Mouse (Mus musculus): ENCODE results near the gene Nadsyn1. TPM values are rescaled to one million over a fixed set of nuclear protein-coding genes. Genes with fewer than 3 reads are reported as not detected.

Nadsyn1 gene
- polyA plus RNA-seq (2012; ENCODE audit: insufficient read depth, low replicate concordance): 1.4 TPM in 1 of 2 replicates, not detected in the other

- Histone ChIP-seq H3K4me1 (peaks cover 44% of the 10 kb centered on the region), H3K9me3 (no peaks in the 10 kb centered on the region), H3K27me3 (replicated peaks) (no peaks in the 10 kb centered on the region), H3K36me3 (replicated peaks; ENCODE audit: low read length) (peaks cover 22% of the 10 kb centered on the region), H3K4me3 (replicated peaks) (peak within 1 kb of the TSS; percentile 97)
- no peak for TF ChIP-seq GATA1 (IDR thresholded peaks at IDR 0.05; ENCODE audit: borderline replicate concordance, low read length)
- no peak for TF ChIP-seq FLI1 (IDR thresholded peaks at IDR 0.05; ENCODE audit: low read length)
Measured at GRCm38 (mm10) chr7:143822375-143823265, at the start of gene Nadsyn1, which contains the start of gene Dhcr7. Nadsyn1 (minus strand) TSS chr7:143822849. Dhcr7 (plus strand) TSS chr7:143823145.

GRCm38 (mm10) chr7:143868874-143869273 lies 46.2 kb upstream of the Nadsyn1 start:
- peaks cover 45% of the 10 kb centered on the region for H3K27me3 ChIP-seq (replicated peaks)
- H3K4me1 ChIP-seq: peaks cover 9% of the 10 kb centered on the region
- H3K36me3 ChIP-seq (replicated peaks; ENCODE audit: low read length): no peaks in the 10 kb centered on the region
- H3K9me3 ChIP-seq: peaks cover 23% of the 10 kb centered on the region
- TF ChIP-seq GATA1 (IDR thresholded peaks at IDR 0.05; ENCODE audit: borderline replicate concordance, low read length) (no peak), FLI1 (IDR thresholded peaks at IDR 0.05; ENCODE audit: low read length) (no peak)
- no peak overlapping the region for H3K4me3 ChIP-seq (replicated peaks)

- Histone ChIP-seq H3K36me3 (replicated peaks; ENCODE audit: low read length) (no peaks in the 10 kb centered on the region), H3K4me1 (peaks cover 9% of the 10 kb centered on the region), H3K4me3 (replicated peaks) (no peak within 1 kb of the TSS), H3K27me3 (replicated peaks) (peaks cover 38% of the 10 kb centered on the region), H3K9me3 (peaks cover 9% of the 10 kb centered on the region)
- no peak for TF ChIP-seq FLI1 (IDR thresholded peaks at IDR 0.05; ENCODE audit: low read length)
- TF ChIP-seq GATA1 (IDR thresholded peaks at IDR 0.05; ENCODE audit: borderline replicate concordance, low read length): no peak
Measured at GRCm38 (mm10) chr7:143866538-143866937, 43.9 kb upstream of the Nadsyn1 start, which contains the start of gene Gm498. Gm498 (plus strand) TSS chr7:143866838.

DNA sequence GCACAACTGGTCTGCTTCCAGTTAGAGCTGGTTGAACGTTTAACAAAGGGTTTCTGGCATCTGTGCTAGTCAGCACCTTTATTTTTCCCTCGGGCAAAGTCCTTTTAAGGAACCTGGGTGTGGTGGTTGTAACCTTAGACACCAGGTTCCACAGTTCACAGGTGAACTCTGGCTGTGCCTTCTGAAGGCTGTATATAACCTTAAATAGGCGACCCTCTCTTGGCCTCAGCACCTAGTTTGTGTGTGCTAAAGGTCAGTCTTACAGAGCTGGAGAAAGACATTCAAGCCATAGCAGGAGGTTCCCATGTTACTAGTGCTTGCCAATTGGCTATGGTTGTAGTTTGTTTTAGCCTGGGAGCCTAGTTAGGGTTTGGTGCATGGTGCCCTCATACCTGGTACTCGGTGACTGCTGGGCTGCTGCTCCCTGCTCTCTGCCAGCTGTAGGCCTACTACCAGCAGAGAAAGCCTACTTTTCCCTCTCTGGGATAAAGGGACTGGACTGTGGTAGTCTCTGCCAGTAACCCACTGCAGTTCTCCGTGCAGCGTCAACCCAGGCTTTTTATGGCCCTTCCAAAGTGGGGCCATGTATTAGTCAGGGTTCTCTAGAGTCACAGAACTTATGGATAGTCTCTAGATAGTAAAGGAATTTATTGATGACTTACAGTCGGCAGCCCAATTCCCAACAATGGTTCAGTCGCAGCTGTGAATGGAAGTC lies 26.3 kb upstream of the Nadsyn1 start:
- H3K36me3 ChIP-seq (replicated peaks; ENCODE audit: low read length): peaks cover 53% of the 10 kb centered on the region
- no peak for TF ChIP-seq FLI1 (IDR thresholded peaks at IDR 0.05; ENCODE audit: low read length)
- no peak for TF ChIP-seq GATA1 (IDR thresholded peaks at IDR 0.05; ENCODE audit: borderline replicate concordance, low read length)
- H3K9me3 ChIP-seq: no peaks in the 10 kb centered on the region
- H3K4me3 ChIP-seq (replicated peaks): no peak overlapping the region
- peaks cover 16% of the 10 kb centered on the region for H3K4me1 ChIP-seq
- H3K27me3 ChIP-seq (replicated peaks): no peaks in the 10 kb centered on the region

DNA sequence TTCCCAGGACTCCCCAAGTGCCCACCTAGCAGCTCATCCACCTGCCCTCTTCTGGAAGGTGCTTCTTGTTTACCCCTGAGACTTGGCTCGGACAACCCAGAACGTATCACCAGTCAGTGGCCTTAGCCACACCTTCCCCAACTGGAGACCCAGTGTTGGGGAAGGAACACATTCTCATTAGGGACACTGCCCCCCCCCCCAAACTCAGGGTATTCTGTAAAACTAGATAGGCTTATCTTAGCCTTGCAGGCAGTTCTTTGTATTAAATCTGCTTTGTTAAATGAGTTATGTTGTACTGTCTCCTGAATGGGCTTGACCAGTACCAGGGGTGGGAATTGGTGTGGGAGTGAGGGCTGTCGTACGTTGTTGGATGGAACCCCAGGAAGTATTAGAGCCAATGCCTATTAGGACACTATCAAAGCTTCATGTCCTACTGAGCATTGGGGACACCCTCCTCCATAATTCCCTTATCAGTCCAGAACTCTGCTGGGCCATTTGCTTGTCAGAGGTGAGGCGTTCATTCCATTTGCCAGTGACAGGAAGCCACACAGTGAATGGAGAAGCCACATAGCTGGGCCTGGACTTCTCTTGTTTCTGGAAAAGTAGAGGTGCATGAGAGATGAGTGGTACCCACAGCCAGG lies 25.6 kb upstream of the Nadsyn1 start:
- H3K36me3 ChIP-seq (replicated peaks; ENCODE audit: low read length): peaks cover 59% of the 10 kb centered on the region
- H3K4me1 ChIP-seq: peaks cover 16% of the 10 kb centered on the region
- peaks cover 5% of the 10 kb centered on the region for H3K9me3 ChIP-seq
- no peak for TF ChIP-seq FLI1 (IDR thresholded peaks at IDR 0.05; ENCODE audit: low read length)
- TF ChIP-seq GATA1 (IDR thresholded peaks at IDR 0.05; ENCODE audit: borderline replicate concordance, low read length): no peak
- H3K4me3 ChIP-seq (replicated peaks): no peak overlapping the region
- no peaks in the 10 kb centered on the region for H3K27me3 ChIP-seq (replicated peaks)

DNA sequence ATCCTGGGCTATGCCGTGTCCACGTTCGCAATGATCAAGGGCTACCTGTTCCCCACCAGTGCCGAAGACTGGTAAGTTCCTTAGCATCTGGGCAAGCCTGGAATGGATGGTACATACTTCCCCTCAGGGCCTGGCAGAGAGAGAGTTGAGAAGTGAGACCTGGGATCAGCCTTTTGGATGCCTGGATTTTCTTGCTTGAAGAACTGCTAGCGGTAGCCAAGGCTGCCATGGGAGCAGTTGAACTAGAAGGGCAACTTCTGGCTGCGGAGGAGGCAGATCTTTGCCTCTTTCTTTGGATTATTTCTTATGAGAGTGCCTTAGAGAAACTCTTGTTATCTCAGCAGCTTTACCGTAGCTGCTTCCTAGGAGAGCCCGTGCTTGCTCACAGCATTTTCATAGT lies 18.7 kb upstream of the Nadsyn1 start:
- no peak for TF ChIP-seq FLI1 (IDR thresholded peaks at IDR 0.05; ENCODE audit: low read length)
- no peak for TF ChIP-seq GATA1 (IDR thresholded peaks at IDR 0.05; ENCODE audit: borderline replicate concordance, low read length)
- peaks cover 99% of the 10 kb centered on the region for H3K36me3 ChIP-seq (replicated peaks; ENCODE audit: low read length)

GRCm38 (mm10) chr7:143840121-143840520 lies 17.5 kb upstream of the Nadsyn1 start:
- H3K4me1 ChIP-seq: peaks cover 18% of the 10 kb centered on the region
- H3K36me3 ChIP-seq (replicated peaks; ENCODE audit: low read length): peaks cover 99% of the 10 kb centered on the region
- peaks cover 7% of the 10 kb centered on the region for H3K9me3 ChIP-seq
- H3K27me3 ChIP-seq (replicated peaks): no peaks in the 10 kb centered on the region
- no peak for TF ChIP-seq GATA1 (IDR thresholded peaks at IDR 0.05; ENCODE audit: borderline replicate concordance, low read length)
- no peak for TF ChIP-seq FLI1 (IDR thresholded peaks at IDR 0.05; ENCODE audit: low read length)
- no peak overlapping the region for H3K4me3 ChIP-seq (replicated peaks)

More for the DNA sequence above, 18.7 kb upstream of the Nadsyn1 start:
- Histone ChIP-seq H3K27me3 (replicated peaks) (no peaks in the 10 kb centered on the region), H3K4me3 (replicated peaks) (no peak overlapping the region), H3K4me1 (peaks cover 6% of the 10 kb centered on the region), H3K9me3 (peaks cover 7% of the 10 kb centered on the region)

GRCm38 (mm10) chr7:143837705-143838358 lies 15.2 kb upstream of the Nadsyn1 start:
- TF ChIP-seq GATA1 (IDR thresholded peaks at IDR 0.05; ENCODE audit: borderline replicate concordance, low read length) (no peak), FLI1 (IDR thresholded peaks at IDR 0.05; ENCODE audit: low read length) (no peak)
- Histone ChIP-seq H3K36me3 (replicated peaks; ENCODE audit: low read length) (peaks cover 99% of the 10 kb centered on the region), H3K4me1 (peaks cover 41% of the 10 kb centered on the region), H3K27me3 (replicated peaks) (no peaks in the 10 kb centered on the region), H3K4me3 (replicated peaks) (no peak overlapping the region), H3K9me3 (no peaks in the 10 kb centered on the region)

GRCm38 (mm10) chr7:143834972-143835371 lies 12.3 kb upstream of the Nadsyn1 start:
- Histone ChIP-seq H3K4me3 (replicated peaks) (no peak overlapping the region), H3K27me3 (replicated peaks) (no peaks in the 10 kb centered on the region), H3K9me3 (no peaks in the 10 kb centered on the region), H3K4me1 (peaks cover 69% of the 10 kb centered on the region), H3K36me3 (replicated peaks; ENCODE audit: low read length) (peaks cover 86% of the 10 kb centered on the region)
- TF ChIP-seq GATA1 (IDR thresholded peaks at IDR 0.05; ENCODE audit: borderline replicate concordance, low read length): no peak
- TF ChIP-seq FLI1 (IDR thresholded peaks at IDR 0.05; ENCODE audit: low read length): no peak
